Mouse (Mus musculus) kidney, embryonic 14.5 days (tissue): ENCODE data around the gene Tspan5. TPM values are rescaled to one million over a fixed set of nuclear protein-coding genes. Genes with fewer than 3 reads are reported as not detected.

Experiments used
- ATAC-seq: fragments of 200-750 bp; cut with Nextera tagmentation; 2 replicates; pipeline ENCODE4 v1.8.0; 2017; ENCODE audit warnings: moderate number of reproducible peaks, mild to moderate bottlenecking, moderate TSS enrichment, moderate library complexity; ENCODE audit not compliant: low FRiP score, low TSS enrichment
- H3K27ac ChIP-seq: fragments of 300-500 bp; sonication (generic); 2 replicates; pipeline ENCODE4 v1.5.1; 2014; ENCODE audit warnings: low read depth, mild to moderate bottlenecking, low read length, moderate library complexity, mixed read lengths
- H3K27me3 ChIP-seq: fragments of 300-500 bp; sonication (generic); 2 replicates; pipeline ENCODE4 v1.6.1; 2014; ENCODE audit warnings: mild to moderate bottlenecking, low read length; ENCODE audit not compliant: control insufficient read depth, insufficient read depth
- H3K36me3 ChIP-seq: fragments of 300-500 bp; sonication (generic); 2 replicates; pipeline ENCODE4 v1.6.1; 2014; ENCODE audit warnings: low read length, mixed read lengths; ENCODE audit not compliant: control insufficient read depth, insufficient read depth
- H3K4me1 ChIP-seq: fragments of 300-500 bp; sonication (generic); 2 replicates; pipeline ENCODE4 v1.6.1; 2014; ENCODE audit warnings: low read length, mixed read lengths; ENCODE audit not compliant: control insufficient read depth, insufficient read depth
- H3K4me2 ChIP-seq: fragments of 300-500 bp; sonication (generic); replicated peaks from 2 replicates; pipeline ENCODE4 v1.6.1; 2014; ENCODE audit warnings: low read depth, mild to moderate bottlenecking, low read length
- H3K4me3 ChIP-seq: fragments of 300-500 bp; sonication (generic); 2 replicates; pipeline ENCODE4 v1.5.1; 2014; ENCODE audit warnings: mild to moderate bottlenecking, low read length
- H3K9ac ChIP-seq: fragments of 300-500 bp; sonication (generic); 2 replicates; pipeline ENCODE4 v1.6.1; 2014; ENCODE audit warnings: low read depth, mild to moderate bottlenecking, low read length, moderate library complexity
- H3K9me3 ChIP-seq: fragments of 300-500 bp; sonication (generic); 2 replicates; pipeline ENCODE4 v1.6.1; 2016; ENCODE audit warnings: low read length; ENCODE audit not compliant: control insufficient read depth
- WGBS: fragments of 180-500 bp; shearing (Covaris S2); extraction: QIAGEN DNeasy Blood & Tissue Kit; methylation state at CpG from one replicate; pipeline ENCODE4 v1.1.7; 2014; 5-methylcytosine and 5-hydroxymethylcytosine counted together
- polyA plus RNA-seq: library from polyadenylated mRNA; unstranded; fragments of >200 nt; fragmentation: Nextera tagmentation; extraction: Ambion mirVana; gene quantifications from 2 replicates; pipeline ENCODE4 v1.2.1, GENCODE M21; 2014

Tspan5 gene
- polyA plus RNA-seq, 1 experiment from 2014 or later: 28.8 TPM

DNA sequence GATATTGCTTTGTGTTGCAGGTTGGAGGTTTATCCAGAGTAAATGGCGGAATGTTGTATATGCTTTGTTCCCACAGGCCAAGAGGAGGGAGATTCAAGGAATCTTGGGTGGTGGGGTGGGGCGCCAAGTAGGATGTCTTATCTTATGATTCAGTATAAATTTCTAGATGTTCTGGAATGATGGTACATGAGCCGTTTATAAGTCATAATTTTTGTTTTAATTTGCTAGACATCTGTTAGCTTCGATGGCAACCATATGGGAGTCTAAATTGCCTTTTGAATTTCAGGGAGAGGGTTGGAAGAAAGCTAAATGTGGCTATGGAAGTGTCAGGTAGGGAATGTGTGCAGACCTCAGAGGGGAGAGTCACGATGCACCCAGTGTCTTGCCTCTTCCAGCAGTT is 5.0 kb downstream of the Tspan5 start:
- Histone ChIP-seq H3K27ac (no peak overlapping the region), H3K4me1 (peaks cover 21% of the 10 kb centered on the region), H3K36me3 (no peaks in the 10 kb centered on the region), H3K9me3 (no peaks in the 10 kb centered on the region), H3K9ac (no peak overlapping the region), H3K4me2 (no peak overlapping the region), H3K4me3 (no peak overlapping the region), H3K27me3 (no peaks in the 10 kb centered on the region)
- WGBS: 80% methylated on average over 5 of the region's 5 CpGs
- ATAC-seq: no peak

DNA sequence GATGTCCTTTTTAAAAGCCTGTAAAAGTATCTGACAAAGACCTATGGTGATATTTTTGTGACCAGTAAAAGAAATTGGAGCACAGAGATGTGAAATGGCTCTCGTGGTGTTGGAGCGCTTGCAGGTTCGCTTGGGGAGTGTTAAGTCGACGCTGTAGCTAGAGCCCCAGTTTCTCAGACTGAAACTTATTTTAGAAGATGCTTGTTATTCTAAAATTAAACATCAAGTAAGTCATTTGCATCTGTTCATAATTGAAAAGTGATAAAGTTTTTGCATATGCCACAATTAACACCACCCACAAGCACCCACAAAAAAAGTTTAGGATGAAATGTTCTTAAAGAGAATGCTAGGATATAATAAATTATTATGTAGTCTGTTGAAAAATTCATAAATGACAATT is 6.0 kb downstream of the Tspan5 start:
- peaks cover 21% of the 10 kb centered on the region for H3K4me1 ChIP-seq
- WGBS: 96% methylated on average over 5 of the region's 5 CpGs
- no peak overlapping the region for H3K4me2 ChIP-seq
- H3K27me3 ChIP-seq: no peaks in the 10 kb centered on the region
- H3K4me3 ChIP-seq: no peak overlapping the region
- no peak overlapping the region for H3K27ac ChIP-seq
- no peaks in the 10 kb centered on the region for H3K36me3 ChIP-seq
- H3K9ac ChIP-seq: no peak overlapping the region
- no peak for ATAC-seq
- no peaks in the 10 kb centered on the region for H3K9me3 ChIP-seq

DNA sequence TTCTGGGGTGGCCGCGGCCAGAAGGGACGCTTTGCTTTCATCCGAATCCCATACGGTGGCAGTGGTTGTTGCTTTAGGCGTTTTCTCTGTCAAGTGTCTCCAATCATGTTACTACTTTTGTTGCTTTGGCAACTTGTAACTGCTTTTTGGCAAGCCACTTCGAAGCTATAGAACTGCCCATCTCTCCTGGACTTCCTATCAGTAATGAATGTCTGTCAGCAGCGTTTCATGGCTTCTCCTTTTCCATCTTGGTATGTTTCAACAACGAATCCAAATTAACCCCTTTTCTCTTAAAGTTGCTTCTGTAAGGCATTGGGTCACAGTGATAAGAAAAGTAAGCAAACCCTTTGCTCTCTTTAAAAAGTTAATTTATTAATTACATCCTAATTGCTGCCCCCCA is 7.7 kb downstream of the Tspan5 start:
- Histone ChIP-seq H3K4me2 (no peak overlapping the region), H3K4me1 (peaks cover 17% of the 10 kb centered on the region), H3K27me3 (no peaks in the 10 kb centered on the region), H3K4me3 (no peak overlapping the region), H3K27ac (no peak overlapping the region), H3K36me3 (no peaks in the 10 kb centered on the region), H3K9ac (no peak overlapping the region), H3K9me3 (no peaks in the 10 kb centered on the region)
- no peak for ATAC-seq
- WGBS: 76% methylated on average over 9 of the region's 9 CpGs

DNA sequence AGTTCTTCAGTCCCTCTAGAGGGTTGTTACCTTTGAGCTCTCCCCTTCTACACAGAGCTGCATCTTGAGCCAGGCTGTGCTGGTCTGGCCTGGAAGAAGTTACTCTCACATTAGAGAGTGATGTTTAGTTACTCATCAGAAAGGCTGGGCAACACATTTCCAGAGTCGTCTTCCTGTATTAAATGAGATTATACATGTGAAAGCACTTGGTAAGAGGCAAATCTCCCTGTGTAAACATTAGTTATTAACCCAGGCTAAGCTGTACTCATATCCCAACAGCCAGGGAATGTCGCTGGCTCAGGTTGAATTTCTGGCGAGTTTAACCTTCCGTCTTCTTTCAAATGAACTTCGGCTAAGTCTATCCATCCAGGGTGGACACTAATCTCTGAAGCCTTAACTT is 9.3 kb downstream of the Tspan5 start:
- Histone ChIP-seq H3K4me2 (no peak overlapping the region), H3K9ac (no peak overlapping the region), H3K27me3 (no peaks in the 10 kb centered on the region), H3K9me3 (no peaks in the 10 kb centered on the region), H3K4me3 (no peak overlapping the region), H3K27ac (no peak overlapping the region), H3K4me1 (peaks cover 9% of the 10 kb centered on the region), H3K36me3 (no peaks in the 10 kb centered on the region)
- ATAC-seq: no peak
- 76% methylated on average over 5 of the region's 5 CpGs for WGBS

DNA sequence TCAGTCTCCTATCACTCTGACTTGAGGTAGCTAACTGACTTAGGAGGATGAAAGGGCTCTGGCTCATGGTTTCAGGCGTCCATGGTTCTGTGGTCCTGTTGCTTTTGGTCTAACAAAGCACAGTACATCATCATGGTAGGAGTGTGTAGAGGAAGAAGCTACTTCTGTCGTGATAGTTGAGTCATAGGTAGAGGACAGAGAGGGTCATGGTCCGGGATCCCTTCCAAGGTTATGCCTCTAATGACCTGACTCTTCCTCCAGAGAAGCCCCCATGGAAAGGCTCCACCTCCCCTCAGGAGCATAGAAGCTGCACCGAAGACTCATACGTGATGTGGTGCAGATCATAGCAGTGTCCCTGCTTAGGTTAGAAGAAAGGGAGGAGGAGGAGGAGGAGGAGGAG is 10.1 kb downstream of the Tspan5 start:
- H3K9ac ChIP-seq: no peak overlapping the region
- H3K4me3 ChIP-seq: no peak overlapping the region
- no peaks in the 10 kb centered on the region for H3K36me3 ChIP-seq
- 61% methylated on average over 5 of the region's 5 CpGs for WGBS
- H3K4me2 ChIP-seq: no peak overlapping the region
- no peaks in the 10 kb centered on the region for H3K9me3 ChIP-seq
- no peaks in the 10 kb centered on the region for H3K27me3 ChIP-seq
- H3K27ac ChIP-seq: no peak overlapping the region
- H3K4me1 ChIP-seq: peaks cover 7% of the 10 kb centered on the region
- ATAC-seq: no peak

DNA sequence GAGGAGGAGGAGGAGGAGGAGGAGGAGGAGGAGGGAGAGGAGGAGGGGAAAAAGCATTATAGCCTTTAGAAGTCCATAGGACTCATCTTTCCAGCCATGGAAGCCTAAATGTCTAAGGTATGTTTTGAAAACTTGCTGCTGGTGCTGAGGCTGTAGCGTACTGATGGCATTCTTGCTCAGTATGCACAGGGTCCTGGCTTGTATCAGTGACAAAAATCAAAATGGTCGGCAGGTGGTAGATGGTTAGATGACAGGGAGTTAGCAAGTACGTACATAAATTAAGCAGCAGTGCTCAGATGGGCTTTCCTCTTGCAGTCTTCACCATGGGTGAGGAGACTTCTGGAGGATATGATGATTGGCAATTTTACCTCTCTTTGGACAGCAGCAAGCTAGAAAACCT is 10.8 kb downstream of the Tspan5 start:
- no peak overlapping the region for H3K4me3 ChIP-seq
- no peak overlapping the region for H3K4me2 ChIP-seq
- 32% methylated on average over 3 of the region's 3 CpGs for WGBS
- 0 out of 2 replicates have a peak, but pooled peaks have one; percentile 36 for ATAC-seq
- no peak overlapping the region for H3K27ac ChIP-seq
- no peaks in the 10 kb centered on the region for H3K27me3 ChIP-seq
- H3K36me3 ChIP-seq: no peaks in the 10 kb centered on the region
- H3K9ac ChIP-seq: no peak overlapping the region
- H3K4me1 ChIP-seq: peaks cover 7% of the 10 kb centered on the region
- H3K9me3 ChIP-seq: no peaks in the 10 kb centered on the region

DNA sequence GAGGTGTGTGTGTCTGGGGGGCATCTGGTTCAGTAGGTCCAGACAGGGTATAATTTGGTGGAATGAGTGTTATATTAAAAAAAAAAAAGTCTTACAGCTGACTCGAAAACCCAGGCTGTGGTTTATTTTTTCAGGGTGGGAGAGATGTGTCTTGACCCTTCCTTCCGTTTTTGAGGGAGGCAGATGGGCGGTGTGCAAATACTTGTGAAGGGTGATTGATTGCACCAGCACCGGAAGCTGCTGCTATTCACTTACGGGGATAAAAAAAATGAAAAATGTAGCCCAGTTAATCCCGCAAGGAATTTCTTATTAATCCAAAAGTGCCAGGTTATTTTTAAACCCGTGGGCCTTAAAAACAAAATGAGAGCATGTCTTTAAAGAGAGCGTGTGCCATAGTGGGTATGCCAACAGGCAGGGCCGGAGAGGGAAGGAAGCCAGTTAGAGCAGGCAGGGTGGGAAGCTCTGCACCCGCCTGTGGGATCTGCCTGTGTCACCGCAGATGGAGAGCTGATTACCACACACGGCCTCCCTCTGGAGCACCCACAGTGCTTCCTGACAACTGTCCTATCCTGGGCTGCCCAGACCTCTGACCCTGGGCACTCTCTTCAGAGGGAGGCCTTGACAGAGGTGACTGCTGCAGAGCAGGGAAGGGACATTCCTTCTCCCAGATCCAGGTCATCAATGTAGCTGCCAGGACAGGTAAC is 11.3 kb downstream of the Tspan5 start:
- no peak overlapping the region for H3K27ac ChIP-seq
- no peaks in the 10 kb centered on the region for H3K27me3 ChIP-seq
- peaks cover 7% of the 10 kb centered on the region for H3K4me1 ChIP-seq
- H3K36me3 ChIP-seq: no peaks in the 10 kb centered on the region
- H3K9ac ChIP-seq: no peak overlapping the region
- WGBS: 21% methylated on average over 12 of the region's 12 CpGs
- peak; percentile 50; the same call in 1 of the 2 replicates for ATAC-seq
- H3K4me2 ChIP-seq: 0 out of 2 replicates have a peak overlapping the region, but pooled peaks have one; percentile 12
- H3K9me3 ChIP-seq: no peaks in the 10 kb centered on the region
- H3K4me3 ChIP-seq: no peak overlapping the region

DNA sequence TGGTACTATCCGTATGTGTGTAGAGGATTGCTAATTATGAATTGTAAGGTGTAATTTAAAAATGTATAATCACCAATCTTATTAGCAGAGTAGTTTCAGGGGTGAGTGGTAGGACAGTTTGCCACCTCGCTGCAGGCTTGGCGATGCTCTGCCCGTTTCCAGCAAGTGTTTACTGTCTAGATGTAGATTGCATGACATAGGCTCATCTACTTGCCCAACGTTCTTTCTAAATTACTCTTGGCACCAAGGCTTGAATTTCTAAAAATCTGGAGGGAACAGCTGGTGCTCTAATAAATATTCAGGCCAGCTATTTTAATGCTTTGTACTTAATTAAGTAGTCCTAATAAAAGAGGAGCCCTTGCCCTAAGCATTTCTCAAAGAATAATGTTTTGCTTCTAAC is 12.3 kb downstream of the Tspan5 start:
- H3K4me3 ChIP-seq: no peak overlapping the region
- H3K36me3 ChIP-seq: no peaks in the 10 kb centered on the region
- H3K9ac ChIP-seq: no peak overlapping the region
- H3K27me3 ChIP-seq: no peaks in the 10 kb centered on the region
- H3K4me2 ChIP-seq: no peak overlapping the region
- 84% methylated on average over 5 of the region's 5 CpGs for WGBS
- H3K4me1 ChIP-seq: peaks cover 7% of the 10 kb centered on the region
- no peaks in the 10 kb centered on the region for H3K9me3 ChIP-seq
- H3K27ac ChIP-seq: no peak overlapping the region
- no peak for ATAC-seq

DNA sequence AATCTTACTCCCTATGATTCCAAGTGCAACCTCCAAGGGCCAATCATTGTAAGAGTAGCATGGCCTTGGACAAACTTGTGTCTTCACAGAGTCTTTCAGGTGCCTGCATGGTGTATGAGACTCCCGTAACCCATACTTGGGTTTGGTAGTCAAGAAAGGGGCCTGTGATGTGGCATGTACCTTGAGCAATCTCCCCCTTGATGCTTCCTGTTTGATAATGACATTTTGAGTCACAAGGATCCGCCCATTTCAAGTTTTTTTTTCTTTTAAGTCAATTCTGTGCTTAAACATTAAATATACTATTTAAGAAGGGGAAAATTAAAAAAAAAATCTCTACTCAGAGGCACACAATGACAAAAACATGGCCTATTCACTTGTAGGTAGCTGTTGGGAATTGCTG is 15.3 kb downstream of the Tspan5 start:
- H3K27me3 ChIP-seq: no peaks in the 10 kb centered on the region
- H3K9ac ChIP-seq: no peak overlapping the region
- ATAC-seq: no peak
- H3K4me2 ChIP-seq: no peak overlapping the region
- whole genome bisulfite sequencing: 91% methylated on average over 2 of the region's 2 CpGs
- no peaks in the 10 kb centered on the region for H3K36me3 ChIP-seq
- H3K4me1 ChIP-seq: peaks cover 7% of the 10 kb centered on the region
- H3K27ac ChIP-seq: no peak overlapping the region
- H3K4me3 ChIP-seq: no peak overlapping the region
- no peaks in the 10 kb centered on the region for H3K9me3 ChIP-seq
